Mouse (Mus musculus): ENCODE measurements around the gene Lrguk. TPM values are rescaled to one million over a fixed set of nuclear protein-coding genes. Genes with fewer than 3 reads are reported as not detected.

Gene Lrguk
- polyA plus RNA-seq, 1 experiment from 2014 or later, result 0.47 TPM

- H3K27ac ChIP-seq, result no peak overlapping the region
- 34% methylated on average over 10 of the region's 10 CpGs for WGBS
- ATAC-seq (ENCODE audit: low FRiP score, low read depth), result no peak; the same call in 1 of the 2 replicates
Observed at GRCm38 (mm10) chr6:34110571-34110970, 81.3 kb downstream of the Lrguk start.

GRCm38 (mm10) chr6:34111406-34111805, 82.2 kb downstream of the Lrguk start:
- Histone ChIP-seq H3K27me3 (peaks cover 64% of the 10 kb centered on the region), H3K9ac (no peak overlapping the region), H3K9me3 (no peaks in the 10 kb centered on the region), H3K27ac (no peak overlapping the region), H3K4me1 (peaks cover 21% of the 10 kb centered on the region), H3K36me3 (no peaks in the 10 kb centered on the region), H3K4me2 (replicated peaks) (no peak overlapping the region), H3K4me3 (no peak overlapping the region)
- WGBS, result 75% methylated on average over 6 of the region's 6 CpGs
- no peak for ATAC-seq (ENCODE audit: low FRiP score, low read depth)

More at GRCm38 (mm10) chr6:34110571-34110970, 81.3 kb downstream of the Lrguk start:
- Histone ChIP-seq H3K4me1 (peaks cover 20% of the 10 kb centered on the region), H3K27me3 (peaks cover 72% of the 10 kb centered on the region), H3K9me3 (no peaks in the 10 kb centered on the region), H3K4me2 (replicated peaks) (no peak overlapping the region; the same call in 1 of the 2 replicates), H3K4me3 (no peak overlapping the region), H3K9ac (0 out of 2 replicates have a peak overlapping the region, but pooled peaks have one; percentile 36), H3K36me3 (no peaks in the 10 kb centered on the region)

GRCm38 (mm10) chr6:34116838-34117478, 87.7 kb downstream of the Lrguk start:
- Histone ChIP-seq H3K36me3 (no peaks in the 10 kb centered on the region), H3K4me3 (no peak overlapping the region), H3K4me1 (peaks cover 20% of the 10 kb centered on the region), H3K9me3 (no peaks in the 10 kb centered on the region), H3K27ac (no peak overlapping the region; the same call in 1 of the 2 replicates), H3K9ac (no peak overlapping the region), H3K4me2 (replicated peaks) (no peak overlapping the region), H3K27me3 (peaks cover 56% of the 10 kb centered on the region)
- WGBS, result 15% methylated on average over 7 of the region's 7 CpGs
- peak; percentile 95 for ATAC-seq (ENCODE audit: low FRiP score, low read depth)

GRCm38 (mm10) chr6:34124401-34124800, 95.2 kb downstream of the Lrguk start:
- peak; percentile 40; the same call in 1 of the 2 replicates for ATAC-seq (ENCODE audit: low FRiP score, low read depth)
- Histone ChIP-seq H3K27ac (no peak overlapping the region), H3K4me1 (no peaks in the 10 kb centered on the region), H3K4me2 (replicated peaks) (no peak overlapping the region), H3K36me3 (no peaks in the 10 kb centered on the region), H3K9me3 (no peaks in the 10 kb centered on the region), H3K27me3 (peaks cover 48% of the 10 kb centered on the region), H3K4me3 (no peak overlapping the region), H3K9ac (no peak overlapping the region)
- WGBS, result 84% methylated on average over 2 of the region's 2 CpGs

GRCm38 (mm10) chr6:34129261-34129660, 100.0 kb downstream of the Lrguk start:
- Histone ChIP-seq H3K9me3 (no peaks in the 10 kb centered on the region), H3K4me1 (no peaks in the 10 kb centered on the region), H3K36me3 (no peaks in the 10 kb centered on the region), H3K27ac (no peak overlapping the region), H3K4me2 (replicated peaks) (no peak overlapping the region), H3K9ac (no peak overlapping the region), H3K27me3 (peaks cover 27% of the 10 kb centered on the region), H3K4me3 (no peak overlapping the region)
- WGBS, result 73% methylated on average over 2 of the region's 2 CpGs
- ATAC-seq (ENCODE audit: low FRiP score, low read depth), result no peak

GRCm38 (mm10) chr6:34132391-34132790, 103.1 kb downstream of the Lrguk start:
- Histone ChIP-seq H3K4me3 (no peak overlapping the region), H3K4me1 (no peaks in the 10 kb centered on the region), H3K9me3 (no peaks in the 10 kb centered on the region), H3K9ac (no peak overlapping the region), H3K27me3 (peaks cover 19% of the 10 kb centered on the region; the same call in 1 of the 2 replicates), H3K36me3 (no peaks in the 10 kb centered on the region), H3K4me2 (replicated peaks) (no peak overlapping the region), H3K27ac (no peak overlapping the region)
- WGBS, result 90% methylated on average over 9 of the region's 9 CpGs
- ATAC-seq (ENCODE audit: low FRiP score, low read depth), result no peak

- Histone ChIP-seq H3K36me3 (no peaks in the 10 kb centered on the region), H3K4me3 (no peak overlapping the region), H3K9ac (no peak overlapping the region), H3K27me3 (peaks cover 3% of the 10 kb centered on the region; the same call in 1 of the 2 replicates), H3K4me1 (peaks cover 5% of the 10 kb centered on the region; the same call in 1 of the 2 replicates), H3K9me3 (no peaks in the 10 kb centered on the region), H3K4me2 (replicated peaks) (no peak overlapping the region), H3K27ac (no peak overlapping the region)
- 55% methylated on average over 3 of the region's 3 CpGs for WGBS
- ATAC-seq (ENCODE audit: low FRiP score, low read depth), result no peak
Observed at GRCm38 (mm10) chr6:34138366-34138765, 109.1 kb downstream of the Lrguk start.

- Histone ChIP-seq H3K4me1 (peaks cover 5% of the 10 kb centered on the region; the same call in 1 of the 2 replicates), H3K9me3 (0 out of 2 replicates have a peak, but pooled peaks cover 5% of the 10 kb centered on the region), H3K4me3 (no peak overlapping the region), H3K36me3 (no peaks in the 10 kb centered on the region), H3K4me2 (replicated peaks) (peak overlapping the region; percentile 36), H3K27ac (no peak overlapping the region), H3K27me3 (peaks cover 15% of the 10 kb centered on the region), H3K9ac (no peak overlapping the region)
- no peak for ATAC-seq (ENCODE audit: low FRiP score, low read depth)
- 27% methylated on average over 11 of the region's 11 CpGs for WGBS
Observed at GRCm38 (mm10) chr6:34142931-34143330, 113.7 kb downstream of the Lrguk start.

GRCm38 (mm10) chr6:34146042-34146441, 116.8 kb downstream of the Lrguk start:
- Histone ChIP-seq H3K9me3 (0 out of 2 replicates have a peak, but pooled peaks cover 5% of the 10 kb centered on the region), H3K4me1 (peaks cover 5% of the 10 kb centered on the region; the same call in 1 of the 2 replicates), H3K4me3 (no peak overlapping the region), H3K9ac (no peak overlapping the region), H3K27me3 (peaks cover 36% of the 10 kb centered on the region), H3K4me2 (replicated peaks) (no peak overlapping the region), H3K27ac (no peak overlapping the region), H3K36me3 (no peaks in the 10 kb centered on the region)
- no peak for ATAC-seq (ENCODE audit: low FRiP score, low read depth)
- WGBS, result 80% methylated on average over 6 of the region's 6 CpGs

GRCm38 (mm10) chr6:34148021-34148420, 118.8 kb downstream of the Lrguk start:
- Histone ChIP-seq H3K4me1 (peaks cover 6% of the 10 kb centered on the region), H3K4me3 (no peak overlapping the region), H3K27ac (no peak overlapping the region), H3K9me3 (0 out of 2 replicates have a peak, but pooled peaks cover 5% of the 10 kb centered on the region), H3K9ac (no peak overlapping the region), H3K36me3 (peaks cover 3% of the 10 kb centered on the region; the same call in 1 of the 2 replicates), H3K27me3 (peaks cover 51% of the 10 kb centered on the region), H3K4me2 (replicated peaks) (no peak overlapping the region)
- ATAC-seq (ENCODE audit: low FRiP score, low read depth), result no peak
- 72% methylated on average over 3 of the region's 3 CpGs for WGBS

- H3K36me3 ChIP-seq, result peaks cover 3% of the 10 kb centered on the region; the same call in 1 of the 2 replicates
- H3K9me3 ChIP-seq, result 0 out of 2 replicates have a peak, but pooled peaks cover 5% of the 10 kb centered on the region
- no peak for ATAC-seq (ENCODE audit: low FRiP score, low read depth)
- no peak overlapping the region for H3K4me3 ChIP-seq
- no peak overlapping the region for H3K9ac ChIP-seq
- H3K4me1 ChIP-seq, result peaks cover 12% of the 10 kb centered on the region
- WGBS, result 63% methylated on average over 7 of the region's 7 CpGs
- H3K27me3 ChIP-seq, result peaks cover 52% of the 10 kb centered on the region
- no peak overlapping the region for H3K27ac ChIP-seq
- H3K4me2 ChIP-seq (replicated peaks), result no peak overlapping the region
Observed at GRCm38 (mm10) chr6:34148639-34149038, 119.4 kb downstream of the Lrguk start.

GRCm38 (mm10) chr6:34149066-34149465, 119.8 kb downstream of the Lrguk start:
- Histone ChIP-seq H3K27me3 (peaks cover 48% of the 10 kb centered on the region), H3K4me2 (replicated peaks) (no peak overlapping the region)

More at GRCm38 (mm10) chr6:34149066-34149465, 119.8 kb downstream of the Lrguk start:
- H3K27ac ChIP-seq, result no peak overlapping the region
- peaks cover 3% of the 10 kb centered on the region; the same call in 1 of the 2 replicates for H3K36me3 ChIP-seq
- peaks cover 16% of the 10 kb centered on the region for H3K4me1 ChIP-seq
- no peak overlapping the region for H3K9ac ChIP-seq
- ATAC-seq (ENCODE audit: low FRiP score, low read depth), result no peak
- no peak overlapping the region for H3K4me3 ChIP-seq
- 0 out of 2 replicates have a peak, but pooled peaks cover 5% of the 10 kb centered on the region for H3K9me3 ChIP-seq
- 77% methylated on average over 9 of the region's 9 CpGs for WGBS
